Mouse (Mus musculus) liver, embryonic 13.5 days (tissue): Measurements from ENCODE around the gene Pck2. TPM values are rescaled to one million over a fixed set of nuclear protein-coding genes. Genes with fewer than 3 reads are reported as not detected.
A peak's percentile ranks its signal among the peaks of the same experiment; 100 is the strongest.

Source experiments
- ATAC-seq: fragments of 200-750 bp; cut with Nextera tagmentation; 2 replicates; pipeline ENCODE4 v1.8.0; 2017; ENCODE audit warnings: low read depth, mild to moderate bottlenecking, moderate number of reproducible peaks, moderate library complexity
- DNase-seq: peaks from one replicate; pipeline ENCODE4 v3.0.0; 2022
- H3K27ac ChIP-seq: fragments of 300-500 bp; sonication (generic); 2 replicates; pipeline ENCODE4 v1.5.1; 2015; ENCODE audit warnings: moderate library complexity, mild to moderate bottlenecking, inconsistent platforms
- H3K27me3 ChIP-seq: fragments of 300-500 bp; sonication (generic); 2 replicates; pipeline ENCODE4 v1.6.1; 2015; ENCODE audit warnings: mild to moderate bottlenecking, inconsistent platforms
- H3K36me3 ChIP-seq: fragments of 300-500 bp; sonication (generic); 2 replicates; pipeline ENCODE4 v1.6.1; 2015; ENCODE audit warnings: mild to moderate bottlenecking, inconsistent platforms
- H3K4me1 ChIP-seq: fragments of 300-500 bp; sonication (generic); replicated peaks from 2 replicates; pipeline ENCODE4 v1.6.1; 2015; ENCODE audit warnings: inconsistent platforms
- H3K4me2 ChIP-seq: fragments of 300-500 bp; sonication (generic); 2 replicates; pipeline ENCODE4 v1.6.1; 2015; ENCODE audit warnings: inconsistent platforms, mild to moderate bottlenecking, moderate library complexity
- H3K4me3 ChIP-seq: fragments of 300-500 bp; sonication (generic); replicated peaks from 2 replicates; pipeline ENCODE4 v1.5.1; 2015; ENCODE audit warnings: mild to moderate bottlenecking, inconsistent platforms
- H3K9ac ChIP-seq: fragments of 300-500 bp; sonication (generic); 2 replicates; pipeline ENCODE4 v1.6.1; 2015; ENCODE audit warnings: mild to moderate bottlenecking, inconsistent platforms
- H3K9me3 ChIP-seq: fragments of 300-500 bp; sonication (generic); replicated peaks from 2 replicates; pipeline ENCODE4 v1.6.1; 2016; ENCODE audit warnings: inconsistent platforms
- WGBS: fragments of 180-500 bp; shearing (Covaris S2); methylation state at CpG from one replicate; pipeline ENCODE4 v1.1.7; 2015; ENCODE audit not compliant: insufficient replicate concordance; 5-methylcytosine and 5-hydroxymethylcytosine counted together
- polyA plus RNA-seq: library from polyadenylated mRNA; unstranded; fragments of >200 nt; fragmentation: Nextera tagmentation; extraction: Ambion mirVana; gene quantifications from 2 replicates; pipeline ENCODE4 v1.2.1, GENCODE M21; 2015

Pck2 gene
- polyA plus RNA-seq, 1 experiment from 2014 or later = 32.2 TPM

DNA sequence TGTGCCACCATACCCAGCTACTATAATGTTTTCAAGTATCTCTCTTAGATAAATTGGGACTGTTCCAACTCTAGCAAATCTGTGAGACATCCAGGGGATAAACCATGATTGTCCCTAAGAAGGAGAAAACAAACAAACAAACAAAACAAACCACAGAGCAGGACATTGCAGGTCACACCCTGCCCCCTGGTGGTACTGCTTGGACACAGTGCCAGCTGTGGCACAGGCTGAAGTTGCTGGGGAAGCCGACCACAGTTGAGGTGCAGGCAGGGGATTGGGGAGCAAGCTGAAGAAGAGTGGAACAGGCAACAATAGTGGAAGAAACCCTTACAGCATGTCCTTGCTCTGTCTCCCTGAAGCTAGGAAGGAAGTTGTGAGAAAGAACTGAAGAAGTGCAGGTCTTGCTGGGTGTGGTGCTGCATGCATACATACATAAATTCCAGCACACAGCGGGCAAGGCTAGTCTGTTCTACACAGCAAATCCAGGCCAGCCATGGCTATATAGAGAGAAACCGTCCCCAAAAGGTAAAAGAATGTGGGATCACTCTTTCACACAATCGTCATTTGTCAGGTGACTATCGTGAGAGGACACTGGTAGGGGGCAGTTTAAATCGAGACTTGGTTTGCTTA, 3.8 kb upstream of the Pck2 start:
- WGBS = 41% methylated on average over 6 of the region's 6 CpGs
- ATAC-seq (no peak), DNase-seq (peak; percentile 47)
- Histone ChIP-seq H3K4me2 (no peak overlapping the region), H3K36me3 (no peaks in the 10 kb centered on the region), H3K9me3 (no peaks in the 10 kb centered on the region), H3K27ac (no peak overlapping the region), H3K27me3 (no peaks in the 10 kb centered on the region; the same call in 1 of the 2 replicates), H3K4me3 (no peak overlapping the region), H3K4me1 (peaks cover 33% of the 10 kb centered on the region), H3K9ac (no peak overlapping the region)

DNA sequence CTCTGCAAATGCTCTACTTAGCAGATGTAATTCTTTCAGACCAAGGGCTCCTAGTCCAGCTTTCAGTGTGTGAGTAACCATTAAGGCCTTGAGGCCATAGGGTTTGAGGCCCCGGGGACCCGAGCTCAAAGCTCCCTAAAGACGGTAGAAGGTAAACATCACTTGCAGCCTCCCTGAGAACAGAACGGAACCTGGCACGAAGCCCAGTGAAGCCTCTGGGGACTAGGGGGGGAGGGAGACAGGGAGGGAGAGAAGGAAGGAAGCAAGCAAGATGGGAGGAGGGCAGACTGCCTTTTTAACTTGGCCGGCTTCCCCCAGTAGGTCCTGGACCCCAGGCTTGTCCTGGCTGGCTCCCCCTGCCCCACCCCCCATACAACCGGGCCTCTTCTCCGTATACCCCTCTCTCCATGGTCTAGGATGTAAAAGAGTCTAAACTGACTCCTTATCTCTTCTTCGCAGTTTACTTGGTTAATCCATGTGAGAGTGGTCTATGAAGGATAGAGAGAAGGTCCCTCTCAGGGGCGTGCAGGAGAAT, 788 bp downstream of the Pck2 start:
- Histone ChIP-seq H3K36me3 (peaks cover 33% of the 10 kb centered on the region), H3K27ac (peak overlapping the region; percentile 93), H3K9me3 (no peaks in the 10 kb centered on the region), H3K27me3 (no peaks in the 10 kb centered on the region), H3K4me1 (peaks cover 51% of the 10 kb centered on the region), H3K4me3 (peak overlapping the region; percentile 71), H3K9ac (peak overlapping the region; percentile 86), H3K4me2 (peak overlapping the region; percentile 86)
- WGBS = 2% methylated on average over 10 of the region's 10 CpGs
- ATAC-seq (peak; percentile 39), DNase-seq (no peak)

DNA sequence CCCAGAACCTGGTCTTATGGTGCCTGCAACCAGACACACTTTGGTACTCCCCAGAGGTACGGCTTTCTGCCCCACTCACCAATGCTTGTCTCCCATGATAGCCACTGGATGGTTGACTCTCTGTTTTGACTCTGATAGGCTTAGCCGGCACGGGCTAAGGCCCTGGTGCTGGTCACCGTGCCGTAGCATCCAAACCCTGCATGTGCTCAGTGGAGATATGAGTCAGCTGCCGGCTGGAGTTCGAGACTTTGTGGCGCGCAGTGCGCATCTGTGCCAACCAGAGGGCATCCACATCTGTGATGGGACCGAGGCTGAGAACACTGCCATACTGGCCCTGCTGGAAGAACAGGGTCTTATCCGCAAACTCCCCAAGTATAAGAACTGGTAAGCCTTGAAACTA, 2.2 kb downstream of the Pck2 start:
- no peak for ATAC-seq

DNA sequence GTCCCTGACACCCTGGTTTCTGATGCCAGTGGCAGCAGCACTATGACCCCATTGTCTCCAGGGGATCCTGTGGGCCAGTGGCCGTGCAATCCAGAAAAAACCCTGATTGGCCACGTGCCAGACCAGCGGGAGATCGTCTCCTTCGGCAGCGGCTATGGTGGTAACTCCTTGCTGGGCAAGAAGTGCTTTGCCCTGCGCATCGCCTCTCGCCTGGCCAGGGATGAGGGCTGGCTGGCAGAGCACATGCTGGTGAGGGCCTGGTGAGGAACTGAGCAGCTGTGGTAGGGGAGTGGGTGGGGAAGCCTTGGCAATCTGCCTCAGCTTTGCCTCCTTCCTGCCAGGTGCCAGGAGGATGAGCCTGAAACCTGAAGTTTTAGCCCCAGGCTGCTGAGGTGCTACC, 4.3 kb downstream of the Pck2 start:
- no peak overlapping the region for H3K4me3 ChIP-seq
- 87% methylated on average over 9 of the region's 9 CpGs for WGBS

More for the DNA sequence above, 2.2 kb downstream of the Pck2 start:
- Histone ChIP-seq H3K36me3 (peaks cover 46% of the 10 kb centered on the region), H3K27me3 (no peaks in the 10 kb centered on the region), H3K4me1 (peaks cover 38% of the 10 kb centered on the region), H3K9me3 (no peaks in the 10 kb centered on the region), H3K4me3 (no peak overlapping the region), H3K27ac (0 out of 2 replicates have a peak overlapping the region, but pooled peaks have one; percentile 18), H3K9ac (peak overlapping the region; percentile 50), H3K4me2 (peak overlapping the region; percentile 86; the same call in 1 of the 2 replicates)
- WGBS = 78% methylated on average over 12 of the region's 12 CpGs
- DNase-seq = no peak

DNA sequence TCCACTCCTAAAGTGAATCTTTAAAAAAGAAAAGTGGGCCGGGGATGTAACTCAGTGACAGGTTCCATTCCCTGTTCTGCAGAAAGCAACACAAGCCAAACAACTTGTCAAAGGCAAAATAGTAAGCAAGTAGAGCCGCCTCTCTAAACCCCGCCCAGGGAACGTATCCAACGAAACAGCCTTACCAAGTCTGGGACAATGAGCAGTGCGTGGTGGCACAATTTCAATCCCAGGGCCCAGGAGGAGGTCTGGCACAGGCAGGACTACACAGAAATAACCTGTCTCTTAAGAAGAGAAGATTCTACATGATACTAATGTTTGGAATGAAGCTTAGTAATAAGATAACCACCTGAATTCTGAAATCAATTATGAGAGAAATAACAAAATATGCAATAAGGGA, 10.1 kb downstream of the Pck2 start:
- DNase-seq (no peak), ATAC-seq (no peak)
- Histone ChIP-seq H3K4me1 (peaks cover 13% of the 10 kb centered on the region), H3K36me3 (peaks cover 52% of the 10 kb centered on the region), H3K27me3 (no peaks in the 10 kb centered on the region), H3K27ac (no peak overlapping the region), H3K9me3 (no peaks in the 10 kb centered on the region), H3K4me2 (no peak overlapping the region), H3K4me3 (no peak overlapping the region), H3K9ac (no peak overlapping the region)
- 78% methylated on average over 6 of the region's 6 CpGs for WGBS

More for the DNA sequence above, 4.3 kb downstream of the Pck2 start:
- Histone ChIP-seq H3K4me1 (peaks cover 31% of the 10 kb centered on the region), H3K27ac (no peak overlapping the region), H3K36me3 (peaks cover 67% of the 10 kb centered on the region), H3K4me2 (no peak overlapping the region), H3K9me3 (no peaks in the 10 kb centered on the region), H3K27me3 (no peaks in the 10 kb centered on the region), H3K9ac (no peak overlapping the region)
- DNase-seq (no peak), ATAC-seq (no peak)

DNA sequence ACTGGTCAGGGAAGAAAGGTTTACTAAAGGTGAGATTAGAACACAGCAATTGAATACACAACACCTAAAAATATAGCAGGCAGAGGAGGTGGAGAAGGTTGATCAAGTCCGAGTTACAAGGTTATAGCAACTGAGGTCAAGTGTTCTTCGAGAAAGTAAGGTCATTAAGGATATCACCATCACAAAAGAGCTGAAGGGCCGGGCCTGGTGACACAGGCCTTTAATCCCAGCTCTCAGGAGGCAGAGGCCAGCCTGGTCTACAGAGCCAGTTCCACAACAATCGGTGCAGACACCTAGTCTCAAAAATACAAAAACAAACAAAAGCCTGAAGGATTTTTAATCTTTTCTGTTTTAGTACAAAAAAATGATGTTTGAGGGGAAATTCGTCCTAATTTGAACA, 11.3 kb downstream of the Pck2 start:
- no peak overlapping the region for H3K9ac ChIP-seq
- H3K36me3 ChIP-seq = peaks cover 41% of the 10 kb centered on the region
- H3K27ac ChIP-seq = no peak overlapping the region
- WGBS = 68% methylated on average over 5 of the region's 5 CpGs
- DNase-seq (no peak), ATAC-seq (no peak)
- H3K4me1 ChIP-seq = peaks cover 22% of the 10 kb centered on the region
- no peaks in the 10 kb centered on the region for H3K9me3 ChIP-seq
- no peaks in the 10 kb centered on the region for H3K27me3 ChIP-seq
- H3K4me2 ChIP-seq = no peak overlapping the region
- no peak overlapping the region for H3K4me3 ChIP-seq

DNA sequence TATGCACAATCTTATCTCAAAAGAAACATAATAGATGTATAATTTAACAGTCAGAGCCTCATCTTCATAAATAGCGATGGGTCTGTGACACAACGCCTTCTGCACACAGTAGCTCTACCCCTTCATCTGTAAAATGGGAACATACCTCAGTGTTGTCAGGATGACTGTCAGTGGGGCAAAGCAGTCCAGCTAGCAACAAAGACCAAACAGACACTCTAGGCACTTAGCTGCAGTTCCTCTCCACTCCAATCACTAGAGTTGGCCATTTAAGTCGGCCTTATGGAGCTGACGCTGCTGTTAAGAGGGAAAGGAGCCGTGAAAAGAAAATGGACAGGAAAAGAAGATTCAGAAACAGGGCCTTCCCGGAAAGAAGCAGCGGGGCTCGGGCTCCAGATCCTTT, 11.7 kb downstream of the Pck2 start:
- H3K36me3 ChIP-seq = peaks cover 37% of the 10 kb centered on the region
- no peak overlapping the region for H3K9ac ChIP-seq
- ATAC-seq (no peak), DNase-seq (no peak)
- H3K9me3 ChIP-seq = no peaks in the 10 kb centered on the region
- no peaks in the 10 kb centered on the region for H3K27me3 ChIP-seq
- H3K27ac ChIP-seq = no peak overlapping the region
- H3K4me2 ChIP-seq = no peak overlapping the region
- H3K4me3 ChIP-seq = no peak overlapping the region
- WGBS = 82% methylated on average over 8 of the region's 8 CpGs
- H3K4me1 ChIP-seq = peaks cover 26% of the 10 kb centered on the region

DNA sequence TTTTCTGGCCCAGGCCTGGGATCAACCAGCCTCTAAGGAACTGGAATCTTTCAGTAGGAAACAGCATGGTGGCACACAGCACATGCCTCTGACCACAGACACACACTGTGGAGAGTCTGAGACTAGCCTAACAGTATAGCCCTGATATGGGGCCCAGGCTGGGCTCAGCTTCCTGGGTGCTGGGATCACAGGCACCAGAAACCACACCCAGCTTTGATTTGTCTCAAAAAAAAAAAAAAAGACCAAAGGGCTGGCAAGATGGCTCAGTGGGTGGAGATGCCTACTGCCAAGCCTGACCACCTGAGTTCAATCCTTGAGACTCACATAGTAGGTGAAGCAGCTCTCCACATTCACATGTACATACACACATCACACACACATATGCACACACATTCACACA, 14.6 kb downstream of the Pck2 start:
- Histone ChIP-seq H3K27ac (no peak overlapping the region), H3K4me3 (no peak overlapping the region), H3K36me3 (peaks cover 9% of the 10 kb centered on the region), H3K4me2 (no peak overlapping the region), H3K27me3 (no peaks in the 10 kb centered on the region), H3K4me1 (peaks cover 50% of the 10 kb centered on the region), H3K9me3 (no peaks in the 10 kb centered on the region), H3K9ac (no peak overlapping the region)
- ATAC-seq (no peak), DNase-seq (no peak)

DNA sequence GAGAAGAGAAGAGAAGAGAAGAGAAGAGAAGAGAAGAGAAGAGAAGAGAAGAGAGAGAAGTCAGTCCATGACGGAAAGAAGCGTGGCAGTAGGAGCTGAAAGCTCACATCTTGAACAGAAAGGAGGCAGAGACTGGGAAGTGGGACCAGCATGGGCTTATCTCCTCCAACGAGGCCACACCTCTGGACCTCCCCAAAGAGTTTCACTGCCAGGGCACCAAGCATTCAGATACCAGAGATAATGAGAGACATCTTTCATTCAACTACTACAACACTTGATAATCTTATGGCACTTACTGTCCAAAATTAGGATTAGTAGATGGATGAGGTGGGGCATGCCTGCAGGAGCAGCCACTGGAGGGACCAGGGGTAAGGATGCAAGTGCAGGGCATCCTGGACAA, 15.7 kb downstream of the Pck2 start:
- Histone ChIP-seq H3K4me2 (no peak overlapping the region), H3K27ac (no peak overlapping the region; the same call in 1 of the 2 replicates)
- no peak for ATAC-seq

DNA sequence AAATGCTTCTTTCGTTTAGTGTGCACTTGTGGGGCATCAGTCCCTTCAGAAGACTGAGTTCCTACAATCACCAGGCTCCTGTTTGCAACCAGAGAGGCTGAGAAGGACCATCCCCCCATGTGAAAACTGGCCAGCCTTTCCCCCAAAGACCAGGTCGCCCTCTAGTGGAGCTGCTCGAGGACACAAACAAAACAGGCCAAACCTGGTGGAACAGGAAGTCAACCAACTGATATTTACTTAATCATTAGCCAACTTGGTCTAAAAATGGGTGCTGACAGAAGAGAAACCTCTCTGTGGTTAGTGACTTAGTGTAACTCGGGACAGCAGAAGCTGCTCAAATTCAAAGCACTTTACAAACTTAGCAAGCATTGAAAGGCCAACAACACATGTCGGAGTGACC, 16.9 kb downstream of the Pck2 start:
- WGBS = 16% methylated on average over 5 of the region's 5 CpGs
- H3K4me1 ChIP-seq = peaks cover 62% of the 10 kb centered on the region
- H3K4me3 ChIP-seq = no peak overlapping the region
- H3K27me3 ChIP-seq = no peaks in the 10 kb centered on the region
- ATAC-seq = no peak
- H3K9me3 ChIP-seq = no peaks in the 10 kb centered on the region
- H3K36me3 ChIP-seq = 0 out of 2 replicates have a peak, but pooled peaks cover 3% of the 10 kb centered on the region
- DNase-seq = peak; percentile 64
- H3K9ac ChIP-seq = peak overlapping the region; percentile 38
- peak overlapping the region; percentile 99 for H3K27ac ChIP-seq
- no peak overlapping the region for H3K4me2 ChIP-seq

More for the DNA sequence above, 15.7 kb downstream of the Pck2 start:
- H3K9ac ChIP-seq = no peak overlapping the region
- no peaks in the 10 kb centered on the region for H3K27me3 ChIP-seq
- no peaks in the 10 kb centered on the region for H3K36me3 ChIP-seq
- no peak for DNase-seq
- no peaks in the 10 kb centered on the region for H3K9me3 ChIP-seq
- H3K4me3 ChIP-seq = no peak overlapping the region
- WGBS = 56% methylated on average over 3 of the region's 3 CpGs
- H3K4me1 ChIP-seq = peaks cover 50% of the 10 kb centered on the region

DNA sequence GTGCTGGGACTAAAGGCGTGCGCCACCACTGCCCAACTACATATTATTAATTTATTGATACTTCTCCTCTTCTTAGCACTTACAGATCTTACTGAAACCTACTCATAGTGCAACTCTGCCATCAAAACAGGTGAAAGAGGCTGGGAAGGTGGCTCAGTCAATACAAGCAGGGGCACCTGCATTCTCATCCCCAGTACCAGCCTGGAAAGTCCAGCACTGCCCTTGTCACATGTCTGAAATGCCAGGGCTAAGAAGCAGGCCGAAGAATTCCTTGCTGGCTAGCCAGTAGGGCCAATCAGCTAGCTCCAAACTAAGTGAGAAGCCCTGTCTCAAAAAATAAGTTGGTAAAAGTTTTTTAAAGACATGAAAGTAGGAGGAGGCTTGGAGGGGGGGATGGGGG, 17.5 kb downstream of the Pck2 start:
- Histone ChIP-seq H3K27ac (peak overlapping the region; percentile 99), H3K9me3 (no peaks in the 10 kb centered on the region), H3K4me1 (peaks cover 67% of the 10 kb centered on the region), H3K9ac (peak overlapping the region; percentile 38), H3K27me3 (no peaks in the 10 kb centered on the region), H3K36me3 (peaks cover 7% of the 10 kb centered on the region; the same call in 1 of the 2 replicates), H3K4me2 (no peak overlapping the region), H3K4me3 (no peak overlapping the region)
- 86% methylated on average over 3 of the region's 3 CpGs for WGBS
- DNase-seq = no peak
- no peak for ATAC-seq
